Mouse (Mus musculus) lung, adult 2 months (tissue): ENCODE results near the gene BC028528.
A peak's percentile ranks its signal among the peaks of the same experiment; 100 is the strongest.

Source experiments
- CTCF ChIP-seq: fragments of 200-500 bp; IDR thresholded peaks from 2 replicates; pipeline ENCODE4 v1.5.1; 2011; ENCODE audit warnings: mild to moderate bottlenecking, low read length, control low read depth; ENCODE audit not compliant: insufficient read depth
- POLR2A ChIP-seq: fragments of 200-500 bp; IDR thresholded peaks from 2 replicates; pipeline ENCODE4 v1.6.1; 2011; ENCODE audit warnings: low read depth, mild to moderate bottlenecking, control low read depth, low read length, borderline replicate concordance; ENCODE audit errors: extremely low read depth

- TF ChIP-seq CTCF (no peak), POLR2A (peak; percentile 92)
Observed at GRCm38 (mm10) chr3:95928658-95929503, 37.1 kb upstream of the BC028528 start, which contains the start of gene Anp32e.
